Mouse (Mus musculus) mouse embryonic stem cell (cell line): ENCODE results near the gene Krtap5-3.
"Not testable (repeated sequence)": the region's sequence is repeated elsewhere in the genome, so short reads cannot be mapped to it uniquely, and the experiment has no call there.

Experiments
- in situ Hi-C, 2 experiments: fragments of 300-500 bp; cut with MboI; formaldehyde crosslinking; loops; 1 replicate in 1 of 2; 3 replicates in 1 of 2; pipeline ENCODE4 v1.14.3; 2019 to 2020; ENCODE audit warnings: low sequenced_read_pairs in 2 of 2, low pct_unique_long_range_greater_than_20kb in 1 of 2, mixed read lengths in 1 of 2; ENCODE audit not compliant: unreplicated experiment in 1 of 2

The Krtap5-3 gene

DNA sequence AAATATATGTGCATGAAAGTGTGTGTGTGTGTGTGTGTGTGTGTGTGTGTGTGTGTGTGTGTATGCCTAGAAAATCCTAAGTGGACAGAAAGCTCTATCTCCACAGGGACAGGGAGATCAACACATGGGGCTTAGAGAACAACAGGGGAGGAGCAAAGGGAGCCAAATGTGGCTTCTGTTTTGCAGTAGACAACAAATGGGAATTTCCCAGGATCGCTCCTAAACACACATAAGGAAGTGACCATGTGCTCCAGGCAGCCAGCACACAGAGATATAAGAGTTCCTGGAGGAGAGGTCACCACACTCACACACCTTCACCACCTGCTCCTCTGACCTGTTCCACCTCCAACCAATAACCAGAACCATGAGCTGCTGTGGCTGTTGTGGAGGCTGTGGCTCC is at the start of gene Krtap5-3:
Gene Krtap5-3 (plus strand): TSS at position 301 of the 400 bp plus-strand sequence.
- in situ Hi-C loops: loop anchor here in 1 of 2 experiments (25.0 kb wide), 1 partner anchor 1036 kb away; no protein-coding TSS in a partner anchor

DNA sequence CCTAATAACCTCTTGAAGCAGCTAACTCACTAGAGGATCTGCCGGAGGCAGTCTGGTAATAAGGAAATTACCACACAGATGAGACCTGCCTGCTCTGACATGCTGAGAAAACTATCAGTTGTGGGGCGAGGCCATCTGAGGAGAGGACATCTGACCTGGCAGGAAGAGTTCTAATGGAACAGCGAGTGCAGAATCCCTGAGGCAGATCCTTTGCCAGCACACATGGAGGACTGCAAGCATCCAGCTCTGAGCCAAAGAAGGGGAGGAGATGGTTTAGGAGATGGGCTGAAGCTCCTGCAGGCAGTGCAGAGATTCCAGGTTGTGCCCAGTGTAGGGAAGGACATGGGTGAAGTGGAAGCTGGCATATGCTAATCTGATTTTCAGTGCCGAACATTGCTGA is 49.0 kb upstream of the Krtap5-3 start:
- in situ Hi-C loops: no loop called here

DNA sequence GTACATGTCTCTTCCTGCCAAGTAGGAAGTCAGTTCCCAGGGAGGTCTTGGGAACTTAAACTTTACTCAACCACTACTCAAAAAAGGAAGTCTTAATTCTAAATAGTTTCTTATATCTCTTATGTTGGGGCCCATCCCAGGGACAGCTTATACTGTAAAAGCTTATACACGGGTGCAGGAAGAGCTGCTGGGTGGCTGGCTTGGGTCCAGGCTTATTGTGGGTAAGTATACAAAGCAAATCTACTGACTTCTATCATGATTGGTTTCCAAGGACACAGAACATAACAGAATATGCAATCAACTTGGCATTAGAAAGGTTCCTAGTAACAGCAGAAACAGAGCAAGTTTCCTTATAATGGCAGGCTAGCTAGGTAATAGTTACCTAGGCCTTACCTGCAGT is 45.9 kb upstream of the Krtap5-3 start:
- in situ Hi-C loops: no loop called here

- in situ Hi-C loops: not testable (repeated sequence)
Observed at GRCm38 (mm10) chr7:142157013-142157412, 44.2 kb upstream of the Krtap5-3 start, which contains the start of gene Gm29735. Gene Gm29735, minus strand, starts transcription at chr7:142157113.

GRCm38 (mm10) chr7:142159366-142159765 is 41.8 kb upstream of the Krtap5-3 start:
- in situ Hi-C loops: no loop called here

DNA sequence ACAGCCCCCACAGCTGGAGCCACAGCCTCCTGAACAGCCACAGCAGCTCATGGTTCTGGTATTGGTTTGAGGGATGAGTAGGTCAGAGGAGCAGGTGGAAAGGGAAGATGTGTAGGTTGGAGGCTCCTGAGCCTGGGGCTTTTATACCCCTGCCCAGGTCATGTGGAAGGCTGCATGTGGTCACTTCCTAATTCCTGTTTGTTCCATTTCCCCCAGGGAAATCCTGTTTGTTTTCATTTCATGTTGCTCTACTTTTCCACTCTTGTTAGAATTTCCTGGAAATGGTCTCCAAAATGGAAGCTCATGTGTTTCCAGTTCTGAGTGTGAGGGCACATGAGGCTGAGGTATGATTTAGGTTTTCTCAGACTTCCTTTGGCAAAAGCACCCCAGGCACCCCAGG is 35.5 kb upstream of the Krtap5-3 start, which contains the start of gene Gm4553:
Gene Gm4553 (minus strand): TSS at position 101 of the 400 bp plus-strand sequence.
- in situ Hi-C loops: not testable (repeated sequence)

GRCm38 (mm10) chr7:142169836-142170235 is 31.3 kb upstream of the Krtap5-3 start:
- in situ Hi-C loops: no loop called here

DNA sequence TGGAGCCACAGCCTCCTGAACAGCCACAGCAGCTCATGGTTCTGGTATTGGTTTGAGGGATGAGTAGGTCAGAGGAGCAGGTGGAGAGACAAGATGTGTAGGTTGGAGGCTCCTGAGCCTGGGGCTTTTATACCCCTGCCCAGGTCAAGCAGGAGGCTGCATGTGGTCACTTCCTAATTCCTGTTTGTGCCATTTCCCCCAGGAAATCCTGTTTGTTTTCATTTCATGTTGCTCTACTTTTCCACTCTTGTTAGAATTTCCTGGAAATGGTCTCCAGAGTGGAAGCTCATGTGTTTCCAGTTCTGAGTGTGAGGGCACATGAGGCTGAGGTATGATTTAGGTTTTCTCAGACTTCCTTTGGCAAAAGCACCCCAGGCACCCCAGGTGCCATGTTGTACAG is 25.3 kb upstream of the Krtap5-3 start, which contains the start of gene Krtap5-2:
Gene Krtap5-2 (minus strand): TSS at position 101 of the 400 bp plus-strand sequence.
- in situ Hi-C loops: not testable (repeated sequence)

DNA sequence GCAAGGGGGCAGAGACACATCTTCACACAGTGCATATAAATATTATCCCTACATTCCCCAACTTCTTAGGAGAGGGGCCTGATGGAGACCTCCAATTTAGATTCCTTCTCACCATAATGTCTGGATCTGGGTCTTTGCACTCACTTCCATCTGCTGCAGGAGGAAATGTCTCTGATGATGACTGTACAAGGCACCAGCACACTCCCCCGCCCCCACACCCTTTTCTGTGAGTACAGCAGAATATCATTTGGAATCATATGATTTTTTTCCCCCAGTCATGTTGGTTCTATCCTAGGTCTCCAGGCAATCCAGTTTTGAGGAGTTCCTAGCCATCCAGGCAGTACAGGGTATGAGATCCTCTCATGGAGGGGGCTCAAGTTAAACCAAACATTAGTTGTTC is 22.5 kb upstream of the Krtap5-3 start:
- in situ Hi-C loops: no loop called here

- in situ Hi-C loops: no loop called here
Observed at GRCm38 (mm10) chr7:142181021-142181420, 20.1 kb upstream of the Krtap5-3 start.

- in situ Hi-C loops: no loop called here
Observed at GRCm38 (mm10) chr7:142188156-142188555, 13.0 kb upstream of the Krtap5-3 start.

- in situ Hi-C loops: no loop called here
Observed at GRCm38 (mm10) chr7:142190289-142190688, 10.9 kb upstream of the Krtap5-3 start, which contains the start of gene Gm10153. Gene Gm10153, minus strand, starts transcription at chr7:142190389.

DNA sequence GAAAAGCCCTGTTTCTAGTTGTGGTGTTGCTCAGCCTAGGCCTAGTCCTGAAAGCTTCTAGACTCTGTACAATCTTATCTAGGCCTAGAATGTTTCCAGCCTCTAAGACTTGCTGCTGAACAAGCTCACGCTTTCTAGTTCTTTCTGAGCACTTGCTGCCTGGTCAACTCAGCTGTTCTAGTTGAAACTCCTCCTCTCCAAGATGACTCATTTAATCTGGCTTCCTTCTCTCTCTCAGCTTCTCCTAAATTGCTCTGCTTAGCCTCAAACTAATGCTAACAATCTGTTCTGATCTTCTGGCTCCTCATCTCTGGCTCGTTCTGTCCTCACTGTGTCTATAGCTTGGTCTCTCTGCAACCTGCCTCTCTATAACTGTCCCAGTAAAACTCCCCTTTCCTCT is 2.4 kb upstream of the Krtap5-3 start:
- in situ Hi-C loops: no loop called here

DNA sequence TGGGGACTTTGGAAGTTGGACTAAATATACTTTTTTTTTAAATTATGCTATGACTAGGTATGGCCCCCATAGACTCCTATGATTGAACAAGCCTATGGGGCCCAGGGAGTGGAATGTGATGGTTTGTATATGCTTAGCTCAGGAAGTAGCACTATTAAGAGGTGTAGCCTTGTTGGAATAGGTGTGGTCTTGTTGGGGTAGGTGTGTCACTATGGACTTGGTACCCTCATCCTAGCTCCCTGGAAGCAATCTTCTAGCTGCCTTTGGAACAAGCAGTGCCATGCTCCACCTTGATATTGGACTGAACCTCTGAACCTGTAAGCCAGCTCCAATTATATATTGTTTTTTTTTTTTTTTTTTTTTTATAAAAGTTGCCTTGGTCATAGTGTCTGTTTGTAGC is 4.3 kb downstream of the Krtap5-3 start:
- in situ Hi-C loops: loop anchor here in 1 of 2 experiments (25.0 kb wide), 1 partner anchor 1032 kb away; no protein-coding TSS in a partner anchor

DNA sequence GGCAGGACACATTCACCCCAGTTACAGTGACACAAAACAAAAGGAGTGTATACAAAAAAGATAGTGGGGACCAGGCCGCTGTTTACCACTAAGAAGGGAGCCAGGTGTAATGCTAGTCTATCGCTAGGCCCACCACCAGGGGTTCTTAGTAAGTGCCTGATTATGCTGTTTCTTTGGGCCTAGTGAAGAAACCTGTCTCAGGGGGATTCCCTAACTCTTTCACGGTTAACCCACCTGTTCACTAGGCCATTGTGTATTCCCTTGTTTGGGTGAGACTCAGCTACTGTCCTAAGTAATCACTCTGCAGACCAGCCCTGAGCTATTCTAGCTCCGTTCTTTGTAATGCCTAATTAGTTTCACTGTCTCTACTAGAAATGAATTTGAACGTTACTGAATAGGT is 5.7 kb downstream of the Krtap5-3 start:
- in situ Hi-C loops: loop anchor here in 1 of 2 experiments (25.0 kb wide), 1 partner anchor 1030 kb away; no protein-coding TSS in a partner anchor

DNA sequence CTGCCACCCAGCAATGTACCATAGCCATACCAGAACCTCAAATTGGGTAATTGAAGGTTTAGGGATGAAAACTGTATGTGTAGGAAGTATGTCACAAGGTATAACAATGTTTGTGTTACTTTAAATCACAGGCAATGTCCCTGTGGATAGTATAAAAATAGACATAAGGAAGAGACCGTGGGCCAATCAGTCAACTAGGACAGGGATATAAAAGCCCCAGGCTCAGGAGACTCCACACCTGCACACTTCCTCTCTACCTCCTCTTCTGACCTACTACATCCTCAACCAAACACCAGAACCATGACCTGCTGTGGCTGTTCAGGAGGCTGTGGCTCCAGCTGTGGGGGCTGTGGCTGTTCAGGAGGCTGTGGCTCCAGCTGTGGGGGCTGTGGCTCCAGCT is 10.4 kb downstream of the Krtap5-3 start, which contains the start of gene Gm7579:
Gene Gm7579 (plus strand): TSS at position 301 of the 400 bp plus-strand sequence.
- in situ Hi-C loops: loop anchor here in 1 of 2 experiments (25.0 kb wide), 1 partner anchor 1026 kb away; no protein-coding TSS in a partner anchor

DNA sequence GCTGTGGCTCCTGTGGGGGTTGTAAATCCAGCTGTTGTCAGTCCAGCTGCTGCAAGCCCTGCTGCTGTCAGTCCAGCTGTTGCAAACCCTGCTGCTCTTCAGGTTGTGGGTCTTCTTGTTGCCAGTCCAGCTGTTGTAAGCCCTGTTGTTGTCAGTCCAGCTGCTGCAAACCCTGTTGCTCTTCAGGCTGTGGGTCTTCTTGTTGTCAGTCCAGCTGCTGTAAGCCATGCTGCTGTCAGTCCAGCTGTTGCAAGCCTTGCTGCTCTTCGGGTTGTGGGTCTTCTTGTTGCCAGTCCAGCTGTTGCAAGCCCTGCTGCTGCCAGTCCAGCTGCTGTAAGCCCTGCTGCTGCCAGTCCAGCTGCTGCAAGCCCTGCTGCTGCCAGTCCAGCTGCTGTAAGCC is 11.0 kb downstream of the Krtap5-3 start:
- in situ Hi-C loops: loop anchor here in 1 of 2 experiments (25.0 kb wide), 1 partner anchor 1025 kb away; no protein-coding TSS in a partner anchor

- in situ Hi-C loops: loop anchor here in 1 of 2 experiments (25.0 kb wide), 1 partner anchor 1013 kb away; no protein-coding TSS in a partner anchor
Observed at GRCm38 (mm10) chr7:142224518-142224917, 23.4 kb downstream of the Krtap5-3 start.

- in situ Hi-C loops: not testable (repeated sequence)
Observed at GRCm38 (mm10) chr7:142229871-142230270, 28.7 kb downstream of the Krtap5-3 start, which contains the start of gene Krtap5-5. Gene Krtap5-5, minus strand, starts transcription at chr7:142229971.

DNA sequence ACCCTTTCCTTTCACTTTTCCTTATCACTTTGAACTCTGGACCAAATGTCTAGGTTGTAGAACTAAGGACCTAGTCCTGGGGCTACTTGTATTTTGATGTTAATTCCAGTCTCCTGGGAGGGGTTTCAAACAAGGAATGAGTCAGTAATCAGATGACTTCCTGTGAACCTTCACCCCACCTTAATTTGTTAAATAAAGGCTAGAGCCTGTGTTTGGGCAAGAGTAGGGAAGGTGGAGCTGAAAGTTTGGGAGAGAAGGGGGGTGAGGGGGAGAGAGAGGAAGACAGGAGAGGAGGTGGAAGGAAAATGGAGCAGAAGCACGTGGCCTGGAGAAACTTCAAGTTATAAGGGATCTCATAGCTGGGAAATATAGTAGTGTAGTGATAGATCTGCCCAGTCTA is 30.4 kb downstream of the Krtap5-3 start:
- in situ Hi-C loops: no loop called here
